Mouse (Mus musculus) midbrain, embryonic 14.5 days (tissue): ENCODE data around the gene Pex14. TPM values are rescaled to one million over a fixed set of nuclear protein-coding genes. Genes with fewer than 3 reads are reported as not detected.
"Not testable (repeated sequence)": the region's sequence is repeated elsewhere in the genome, so short reads cannot be mapped to it uniquely, and the experiment has no call there.

Source experiments
- ATAC-seq: fragments of 200-750 bp; cut with Nextera tagmentation; 2 replicates; pipeline ENCODE4 v1.8.0; 2017; ENCODE audit warnings: moderate number of reproducible peaks, moderate library complexity; ENCODE audit not compliant: low FRiP score, low TSS enrichment
- DNase-seq: peaks from one replicate; pipeline ENCODE4 v3.0.0-alpha.2; 2015
- H3K27ac ChIP-seq: fragments of 300-500 bp; sonication (generic); replicated peaks from 2 replicates; pipeline ENCODE4 v1.5.1; 2014; ENCODE audit warnings: mild to moderate bottlenecking, low read depth, low read length, moderate library complexity
- H3K27me3 ChIP-seq: fragments of 300-500 bp; sonication (generic); 2 replicates; pipeline ENCODE4 v1.6.1; 2014; ENCODE audit warnings: low read length, control low read depth, mixed read lengths; ENCODE audit not compliant: control insufficient read depth, insufficient read depth
- H3K36me3 ChIP-seq: fragments of 300-500 bp; sonication (generic); 2 replicates; pipeline ENCODE4 v1.6.1; 2014; ENCODE audit warnings: low read length, control low read depth; ENCODE audit not compliant: control insufficient read depth, insufficient read depth
- H3K4me1 ChIP-seq: fragments of 300-500 bp; sonication (generic); 2 replicates; pipeline ENCODE4 v1.6.1; 2014; ENCODE audit warnings: mild to moderate bottlenecking, antibody characterized with exemption, low read length, control low read depth; ENCODE audit not compliant: control insufficient read depth, insufficient read depth
- H3K4me2 ChIP-seq: fragments of 300-500 bp; sonication (generic); 2 replicates; pipeline ENCODE4 v1.6.1; 2014; ENCODE audit warnings: mild to moderate bottlenecking, low read length, moderate library complexity
- H3K4me3 ChIP-seq: fragments of 300-500 bp; sonication (generic); replicated peaks from 2 replicates; pipeline ENCODE4 v1.5.1; 2014; ENCODE audit warnings: low read depth, low read length
- H3K9ac ChIP-seq: fragments of 300-500 bp; sonication (generic); replicated peaks from 2 replicates; pipeline ENCODE4 v1.6.1; 2014; ENCODE audit warnings: mild to moderate bottlenecking, low read length, moderate library complexity
- H3K9me3 ChIP-seq: fragments of 300-500 bp; sonication (generic); 2 replicates; pipeline ENCODE4 v1.6.1; 2016; ENCODE audit warnings: low read length, control low read depth, mixed read lengths; ENCODE audit not compliant: control insufficient read depth
- WGBS: fragments of 180-500 bp; shearing (Covaris S2); extraction: QIAGEN DNeasy Blood & Tissue Kit; methylation state at CpG from one replicate; pipeline ENCODE4 v1.1.7; 2014; 5-methylcytosine and 5-hydroxymethylcytosine counted together
- polyA plus RNA-seq: library from polyadenylated mRNA; unstranded; fragments of >200 nt; fragmentation: Nextera tagmentation; extraction: Ambion mirVana; gene quantifications from 2 replicates; pipeline ENCODE4 v1.2.1, GENCODE M21; 2014

The Pex14 gene
- polyA plus RNA-seq, 1 experiment from 2014 or later, result 47.3 TPM

DNA sequence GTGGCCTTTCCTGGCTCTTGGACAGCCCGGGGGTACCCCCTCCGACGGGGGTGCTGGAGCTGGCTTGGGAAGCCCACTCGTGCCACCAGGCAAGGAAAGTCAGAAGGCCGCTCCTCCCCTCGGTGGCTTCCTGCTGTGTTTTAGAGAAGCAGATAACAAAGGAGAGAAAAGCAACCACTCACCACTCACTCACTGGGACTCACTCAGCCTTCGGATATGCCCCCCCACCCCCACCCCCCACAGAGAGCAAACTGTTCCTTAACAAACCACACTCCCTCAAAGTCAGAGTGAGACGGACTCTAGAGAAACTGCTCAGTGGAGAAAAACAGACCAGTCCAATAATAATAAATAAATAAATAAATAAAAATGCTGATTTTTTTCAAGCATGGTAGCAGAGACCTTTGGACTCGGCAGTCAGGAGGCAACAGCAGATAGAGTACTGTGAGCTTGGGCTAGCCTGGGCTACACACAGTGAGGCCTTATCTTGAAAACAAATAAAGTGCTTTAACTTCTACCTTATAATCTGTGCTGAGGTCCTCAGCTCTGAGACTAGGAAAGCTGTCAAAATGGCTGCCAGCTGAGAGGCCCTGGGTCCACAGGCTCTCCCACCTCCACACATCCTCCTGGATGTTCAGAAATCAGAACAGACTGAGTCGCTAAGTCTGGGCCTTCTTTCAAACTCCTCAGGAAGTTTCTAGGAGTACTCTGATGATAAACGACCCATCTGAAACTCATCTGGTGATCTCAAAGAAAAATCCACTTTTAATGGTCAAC, 25.9 kb upstream of the Pex14 start:
- Histone ChIP-seq H3K4me1 (no peaks in the 10 kb centered on the region), H3K9me3 (no peaks in the 10 kb centered on the region), H3K36me3 (peaks cover 8% of the 10 kb centered on the region; the same call in 1 of the 2 replicates), H3K4me2 (no peak overlapping the region), H3K27ac (no peak overlapping the region), H3K4me3 (no peak overlapping the region), H3K27me3 (no peaks in the 10 kb centered on the region), H3K9ac (no peak overlapping the region)
- DNase-seq (no peak), ATAC-seq (no peak)
- 44% methylated on average over 11 of the region's 11 CpGs for WGBS

DNA sequence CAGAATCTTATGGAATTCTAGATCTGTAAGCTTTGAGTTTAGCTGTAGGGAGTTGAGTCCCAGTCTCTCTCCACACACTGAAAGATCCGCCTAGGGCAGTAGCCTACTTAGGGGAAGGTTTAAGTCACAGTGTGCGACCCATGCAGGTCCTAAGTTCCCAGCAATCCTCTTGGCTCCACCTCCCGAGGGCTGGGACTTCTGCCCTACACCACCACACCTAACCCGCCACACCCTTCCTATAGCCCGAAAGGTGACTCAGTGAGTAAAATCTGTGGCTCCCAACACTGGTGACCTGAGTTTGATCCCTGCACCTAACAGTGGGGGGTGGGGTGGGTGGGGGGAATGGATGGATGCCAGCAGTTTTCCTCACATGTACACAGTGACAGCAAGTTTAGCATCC, 23.8 kb upstream of the Pex14 start:
- WGBS, result 73% methylated on average over 5 of the region's 5 CpGs
- no peak overlapping the region for H3K9ac ChIP-seq
- H3K4me3 ChIP-seq, result no peak overlapping the region
- peaks cover 19% of the 10 kb centered on the region for H3K36me3 ChIP-seq
- H3K27me3 ChIP-seq, result no peaks in the 10 kb centered on the region
- H3K4me2 ChIP-seq, result no peak overlapping the region
- no peak overlapping the region for H3K27ac ChIP-seq
- DNase-seq (no peak), ATAC-seq (no peak)
- no peaks in the 10 kb centered on the region for H3K4me1 ChIP-seq
- H3K9me3 ChIP-seq, result no peaks in the 10 kb centered on the region

DNA sequence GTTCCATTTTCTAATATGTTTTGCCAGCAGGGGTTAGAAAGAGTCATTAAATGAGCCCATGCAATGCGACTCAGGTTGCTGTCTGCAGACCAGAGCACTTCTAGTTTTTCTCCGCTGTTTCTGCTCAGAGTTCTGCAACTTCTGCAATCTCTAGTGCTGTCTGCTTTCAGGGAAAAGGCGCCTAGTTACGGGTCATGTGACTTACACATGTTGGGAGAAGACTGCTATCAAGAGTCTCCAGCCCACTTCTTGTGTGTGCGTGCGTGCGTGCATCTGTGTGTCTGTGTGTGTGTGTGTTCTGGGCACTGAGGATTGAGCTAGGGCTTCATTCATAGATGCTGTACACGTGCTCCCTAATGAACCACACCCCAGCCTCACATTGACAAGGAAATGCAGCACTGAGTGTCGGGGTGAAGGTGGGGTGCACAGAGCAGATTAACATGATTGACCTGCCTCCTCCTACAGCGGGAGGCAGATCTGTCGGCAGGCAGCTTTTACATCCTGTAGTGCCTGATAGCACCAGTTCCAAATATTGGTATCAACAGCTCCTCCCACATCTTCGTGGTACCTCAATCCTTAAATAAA, 20.4 kb upstream of the Pex14 start:
- not testable (repeated sequence) for DNase-seq, H3K9ac ChIP-seq, ATAC-seq, H3K4me3 ChIP-seq, H3K4me2 ChIP-seq, H3K9me3 ChIP-seq, H3K4me1 ChIP-seq, H3K27ac ChIP-seq, H3K27me3 ChIP-seq
- H3K36me3 ChIP-seq, result peaks cover 25% of the 10 kb centered on the region
- 76% methylated on average over 12 of the region's 12 CpGs for WGBS

DNA sequence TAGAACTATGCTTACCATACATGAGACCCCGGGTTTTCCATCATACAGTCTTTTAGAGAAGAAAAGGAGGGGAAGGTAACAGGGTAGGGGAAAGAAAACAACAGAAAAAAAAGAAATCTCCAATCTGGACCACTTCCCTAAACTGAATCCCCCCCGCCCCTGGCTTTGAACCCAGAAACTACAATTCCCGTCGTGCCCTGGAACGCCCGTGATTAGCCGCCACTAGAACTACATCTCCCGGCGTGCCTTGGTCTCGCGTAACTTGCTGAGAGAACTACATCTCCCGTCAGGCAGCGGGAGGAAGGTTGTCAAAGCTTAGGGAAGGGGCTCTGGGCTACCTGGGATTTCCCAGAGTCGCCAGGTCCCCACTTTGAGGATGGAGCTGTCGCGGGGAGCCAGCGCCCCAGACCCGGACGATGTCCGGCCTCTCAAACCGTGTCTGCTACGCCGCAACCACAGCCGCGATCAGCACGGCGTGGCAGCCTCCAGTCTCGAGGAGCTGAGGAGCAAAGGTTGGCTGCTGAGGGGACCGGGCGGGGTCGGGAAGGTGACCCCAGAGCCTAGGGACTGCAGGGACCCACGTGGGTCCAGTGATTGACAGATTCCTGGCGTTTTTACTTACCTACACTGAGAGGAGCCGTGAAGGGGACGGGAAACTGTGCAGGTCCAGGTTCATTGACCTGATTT, 4.3 kb upstream of the Pex14 start, which contains the start of gene Dffa:
Gene Dffa (plus strand): TSS at position 272 of the 687 bp plus-strand sequence.
- H3K9me3 ChIP-seq, result no peaks in the 10 kb centered on the region
- peak within 1 kb of the TSS; percentile 81 for H3K9ac ChIP-seq
- peak within 1 kb of the TSS; percentile 90 for H3K4me2 ChIP-seq
- peak; percentile 82 for ATAC-seq
- no peaks in the 10 kb centered on the region for H3K27me3 ChIP-seq
- peaks cover 22% of the 10 kb centered on the region for H3K36me3 ChIP-seq
- peak within 1 kb of the TSS; percentile 72 for H3K4me3 ChIP-seq
- 1% methylated on average over 35 of the region's 35 CpGs for WGBS
- peak; percentile 97 for DNase-seq
- peaks cover 8% of the 10 kb centered on the region for H3K4me1 ChIP-seq
- H3K27ac ChIP-seq, result no peak within 1 kb of the TSS

DNA sequence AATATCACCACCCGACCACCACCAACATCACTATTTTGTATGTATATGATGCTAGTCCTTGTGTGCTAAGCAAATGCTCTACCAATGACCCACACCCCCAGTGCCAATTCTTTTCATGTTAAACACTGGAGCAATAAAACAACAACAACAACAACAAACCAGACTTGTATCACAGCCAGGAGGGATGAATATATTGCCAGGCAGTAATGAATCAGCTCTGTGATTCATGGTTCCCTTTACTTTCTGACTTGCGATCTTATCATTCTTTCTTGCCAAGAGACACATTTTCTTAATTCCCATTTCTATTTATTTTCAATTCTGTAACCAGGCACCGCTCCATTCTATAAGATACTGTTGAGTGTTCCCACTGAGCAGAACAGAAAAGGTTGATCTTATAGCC, 1.8 kb upstream of the Pex14 start:
- Histone ChIP-seq H3K9ac (no peak overlapping the region), H3K4me1 (peaks cover 17% of the 10 kb centered on the region), H3K27me3 (no peaks in the 10 kb centered on the region), H3K9me3 (no peaks in the 10 kb centered on the region), H3K4me3 (no peak overlapping the region), H3K36me3 (0 out of 2 replicates have a peak, but pooled peaks cover 6% of the 10 kb centered on the region), H3K4me2 (no peak overlapping the region), H3K27ac (no peak overlapping the region)
- ATAC-seq, result no peak
- WGBS, result 90% methylated on average over 3 of the region's 3 CpGs
- DNase-seq, result no peak

DNA sequence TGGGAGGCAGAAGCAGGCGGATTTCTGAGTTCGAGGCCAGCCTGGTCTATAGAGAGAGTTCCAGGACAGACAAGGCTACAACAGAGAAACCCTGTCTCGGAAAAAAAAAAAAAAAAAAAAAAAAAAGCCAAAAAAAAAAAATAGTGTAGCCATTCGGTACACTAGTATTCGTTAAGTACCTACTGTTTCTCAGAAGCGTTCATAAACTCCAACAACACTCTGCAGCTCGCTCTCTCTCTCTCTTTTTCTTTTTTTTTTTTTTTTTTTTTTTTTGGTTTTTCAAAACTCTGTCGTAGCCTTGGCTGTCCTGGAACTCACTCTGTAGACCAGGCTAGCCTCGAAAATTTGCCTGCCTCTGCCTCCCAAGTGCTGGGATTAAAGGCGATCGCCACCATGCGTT, 773 bp upstream of the Pex14 start:
- DNase-seq, H3K4me3 ChIP-seq, H3K9ac ChIP-seq, H3K9me3 ChIP-seq, ATAC-seq, H3K27me3 ChIP-seq, H3K27ac ChIP-seq, H3K36me3 ChIP-seq: not testable (repeated sequence)
- H3K4me1 ChIP-seq, result peaks cover 17% of the 10 kb centered on the region
- peak overlapping the region; percentile 51; the same call in 1 of the 2 replicates for H3K4me2 ChIP-seq
- 88% methylated on average over 12 of the region's 12 CpGs for WGBS

DNA sequence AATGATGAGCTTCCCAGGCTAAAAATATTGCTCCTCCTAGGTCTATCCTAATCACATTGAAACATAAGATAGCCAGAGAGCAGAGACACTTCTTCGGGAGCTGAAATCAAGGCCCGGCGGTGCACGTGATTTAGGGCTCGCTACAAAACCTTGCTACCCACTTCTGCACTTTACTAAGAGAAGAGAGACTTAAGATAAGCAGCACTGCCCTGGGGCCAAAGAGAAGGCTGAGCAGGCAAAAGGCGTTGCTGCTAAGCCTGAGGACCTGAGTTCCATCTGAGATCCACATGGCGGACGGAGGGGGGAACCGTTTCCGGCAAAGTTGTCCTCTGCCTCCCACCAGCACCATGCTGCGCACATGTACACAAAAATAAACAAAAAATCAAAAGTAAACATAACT, 1.1 kb downstream of the Pex14 start:
- Histone ChIP-seq H3K4me3 (peak overlapping the region; percentile 97), H3K4me1 (peaks cover 9% of the 10 kb centered on the region), H3K27ac (no peak overlapping the region), H3K36me3 (0 out of 2 replicates have a peak, but pooled peaks cover 3% of the 10 kb centered on the region), H3K4me2 (peak overlapping the region; percentile 91), H3K9ac (peak overlapping the region; percentile 84; the same call in 1 of the 2 replicates), H3K27me3 (no peaks in the 10 kb centered on the region), H3K9me3 (no peaks in the 10 kb centered on the region)
- no peak for ATAC-seq
- WGBS, result 23% methylated on average over 11 of the region's 11 CpGs
- DNase-seq, result no peak

DNA sequence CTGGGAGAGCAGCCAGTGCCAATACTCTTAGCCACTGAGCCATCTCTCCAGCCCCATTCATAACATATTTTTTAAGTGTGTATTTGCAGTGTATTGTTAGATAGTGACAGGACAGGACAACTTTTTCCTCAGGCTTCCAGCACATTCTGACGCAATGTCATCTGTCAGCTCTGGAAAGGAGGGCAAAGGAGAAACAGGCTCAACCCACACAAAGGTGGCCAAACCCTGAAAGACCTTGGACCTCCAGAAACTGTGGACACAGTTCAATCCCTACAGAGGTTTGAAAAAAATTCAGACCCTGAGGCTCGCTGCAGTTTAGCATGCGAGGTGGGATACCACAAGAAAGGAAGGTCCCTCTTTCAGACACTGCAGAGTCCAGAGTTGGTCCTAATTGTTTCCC, 1.7 kb downstream of the Pex14 start:
- Histone ChIP-seq H3K27ac (no peak overlapping the region), H3K4me2 (peak overlapping the region; percentile 91), H3K4me3 (peak overlapping the region; percentile 97; the same call in 1 of the 2 replicates), H3K36me3 (peaks cover 5% of the 10 kb centered on the region; the same call in 1 of the 2 replicates), H3K9me3 (no peaks in the 10 kb centered on the region), H3K4me1 (peaks cover 9% of the 10 kb centered on the region), H3K9ac (no peak overlapping the region), H3K27me3 (no peaks in the 10 kb centered on the region)
- ATAC-seq, result no peak
- 86% methylated on average over 3 of the region's 3 CpGs for WGBS
- no peak for DNase-seq
